Mouse (Mus musculus) adrenal gland, adult (tissue): Measurements from ENCODE around the gene Ptpn20.

Experiments used
- DNase-seq, 2 experiments: peaks; one replicate each; pipeline ENCODE4 v3.0.0; 2022 to 2023; ENCODE audit warnings: low spot score in 1 of 2; ENCODE audit not compliant: inconsistent age in 2 of 2

Ptpn20 gene

DNA sequence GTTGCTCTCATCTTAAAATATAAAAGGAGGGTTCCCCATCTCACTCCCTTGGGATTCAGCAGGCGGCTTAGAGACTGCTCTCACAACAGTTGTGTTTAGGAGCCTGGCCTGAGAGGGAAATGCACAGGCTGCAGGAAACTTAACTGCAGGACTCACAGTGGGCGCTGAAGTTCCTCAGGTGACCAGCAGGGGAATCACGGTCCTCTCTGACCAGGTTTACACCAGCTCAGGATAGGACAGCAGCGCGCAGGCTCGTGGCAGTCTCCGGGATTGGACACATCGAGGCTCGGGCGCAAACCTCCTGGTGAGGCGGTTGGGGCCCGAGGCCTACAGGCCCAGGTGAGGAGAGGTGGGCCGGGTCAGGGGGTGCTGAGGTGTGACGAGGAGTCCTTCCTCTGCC lies at the start of gene Ptpn20:
Ptpn20 (plus strand) TSS at position 257 of the 400 bp plus-strand sequence.
- DNase-seq = no peak

GRCm38 (mm10) chr14:33539559-33540167 lies 49.3 kb upstream of the Ptpn20 start:
- DNase-seq = no peak

DNA sequence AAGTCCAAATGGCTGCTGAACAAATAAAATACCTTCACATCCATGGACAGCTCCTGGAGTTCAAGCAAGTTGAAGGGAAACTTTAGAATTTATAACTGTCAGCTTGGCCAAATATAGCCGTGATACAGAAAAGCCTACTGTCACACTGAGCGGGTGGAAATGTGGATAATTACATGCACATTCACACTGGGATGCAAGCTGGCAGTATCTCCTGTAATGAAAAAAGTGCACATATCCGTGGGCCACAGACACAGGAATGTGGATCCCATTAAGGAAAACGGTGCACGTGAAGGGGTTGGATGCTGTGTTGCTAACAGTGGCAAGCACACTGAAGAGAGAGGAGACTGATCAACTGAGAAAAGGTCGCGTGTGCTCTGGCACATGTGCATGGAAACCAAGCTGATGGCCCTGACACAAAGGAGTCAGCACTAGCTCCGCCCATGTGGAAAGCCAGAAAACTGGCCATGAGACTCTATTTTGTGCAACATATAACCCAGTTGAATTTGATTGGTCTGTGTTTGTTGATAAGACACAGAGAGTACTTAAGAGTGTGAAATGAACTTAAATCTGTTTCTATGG lies 43.4 kb upstream of the Ptpn20 start:
- no peak for DNase-seq

- no peak for DNase-seq
Measured at GRCm38 (mm10) chr14:33548650-33549049, 40.4 kb upstream of the Ptpn20 start.

GRCm38 (mm10) chr14:33549856-33550255 lies 39.2 kb upstream of the Ptpn20 start:
- DNase-seq = peak in 1 of 2 experiments; percentile 6

GRCm38 (mm10) chr14:33570737-33571136 lies 18.3 kb upstream of the Ptpn20 start:
- no peak for DNase-seq

DNA sequence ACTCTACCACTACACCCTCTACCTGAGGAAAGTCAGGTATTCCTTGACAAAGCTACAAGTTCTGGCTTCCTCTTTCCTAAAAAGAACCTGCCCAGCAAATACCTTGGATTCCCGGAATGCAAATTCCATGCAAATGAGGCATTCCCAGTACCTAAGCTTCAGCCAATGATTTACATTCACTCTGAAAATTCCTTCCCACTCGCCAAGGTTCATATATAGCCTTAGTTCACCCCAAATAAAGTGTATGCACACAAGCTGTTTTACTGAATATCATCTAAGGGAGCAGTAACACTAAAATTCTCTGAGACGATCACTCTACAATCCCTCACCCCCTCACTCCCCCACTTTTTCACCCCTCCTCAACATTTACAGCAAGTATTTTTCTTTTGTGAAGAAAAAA lies 15.4 kb upstream of the Ptpn20 start:
- no peak for DNase-seq

GRCm38 (mm10) chr14:33579771-33580484 lies 9.1 kb upstream of the Ptpn20 start:
- no peak for DNase-seq

GRCm38 (mm10) chr14:33598376-33599130 lies 9.5 kb downstream of the Ptpn20 start:
- no peak for DNase-seq

DNA sequence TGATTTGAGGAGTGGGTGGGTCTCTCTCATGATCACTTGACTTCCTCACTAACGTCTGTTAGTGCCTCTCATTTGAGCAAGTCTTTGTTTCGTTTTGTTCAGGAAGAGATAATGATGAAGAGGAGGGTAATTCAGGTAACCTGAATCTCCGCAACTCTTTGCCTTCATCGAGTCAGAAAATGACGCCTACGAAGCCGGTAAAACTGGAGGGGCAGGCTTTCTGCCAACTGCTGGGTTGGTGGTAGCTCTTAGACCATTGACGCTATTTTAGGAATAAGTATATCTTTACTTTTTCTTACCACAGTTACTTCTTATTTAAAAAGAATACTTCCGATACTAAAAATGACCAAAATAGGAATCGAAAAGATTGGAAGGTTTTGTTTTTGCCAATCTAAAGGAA lies 18.4 kb downstream of the Ptpn20 start:
- no peak for DNase-seq

DNA sequence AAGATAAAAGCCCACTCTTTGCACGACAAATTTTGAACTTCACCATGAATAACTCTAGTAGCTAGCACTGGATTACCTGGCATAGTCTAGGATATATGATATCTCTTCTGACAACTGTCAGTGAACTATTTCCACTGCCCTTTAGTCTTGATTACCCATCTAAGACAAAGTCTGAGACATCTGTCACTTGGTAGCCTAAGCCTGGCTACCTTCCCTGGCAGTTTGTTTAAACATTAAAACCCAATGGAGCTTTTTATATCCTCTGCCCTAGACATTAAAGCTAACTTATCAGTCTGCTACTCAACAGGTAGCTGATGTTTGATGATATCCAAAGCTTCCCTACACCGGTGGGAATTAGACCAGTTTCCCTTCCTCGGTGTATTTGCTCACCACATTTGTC lies 36.0 kb downstream of the Ptpn20 start:
- no peak for DNase-seq

GRCm38 (mm10) chr14:33632790-33633372 lies 43.9 kb downstream of the Ptpn20 start:
- DNase-seq = peak in 1 of 2 experiments; percentile 36

GRCm38 (mm10) chr14:33634354-33634753 lies 45.3 kb downstream of the Ptpn20 start:
- DNase-seq = no peak

- no peak for DNase-seq
Measured at GRCm38 (mm10) chr14:33634774-33635173, 45.8 kb downstream of the Ptpn20 start.

DNA sequence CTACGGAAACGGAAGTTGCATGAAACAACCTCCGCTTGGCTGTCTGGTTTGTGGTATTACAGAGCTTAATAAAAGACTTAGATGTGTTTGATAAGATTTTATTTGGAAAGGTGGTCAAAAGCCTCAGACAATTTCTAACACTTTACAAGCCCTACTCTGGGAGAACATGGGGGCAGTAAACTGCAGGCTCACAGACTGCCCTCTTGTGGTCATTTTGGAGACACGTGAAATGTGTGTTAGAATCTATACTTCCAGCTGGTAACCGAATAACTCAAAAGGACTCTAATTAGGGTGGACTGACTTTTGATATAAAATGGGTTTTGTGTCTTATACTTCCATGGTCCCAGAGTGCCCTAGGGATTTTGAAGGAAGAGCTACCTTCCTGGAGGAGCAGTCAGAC lies 50.4 kb downstream of the Ptpn20 start:
- DNase-seq = peak in 1 of 2 experiments; percentile 37

- DNase-seq = peak in 1 of 2 experiments; percentile 47
Measured at GRCm38 (mm10) chr14:33650721-33651120, 61.7 kb downstream of the Ptpn20 start.

DNA sequence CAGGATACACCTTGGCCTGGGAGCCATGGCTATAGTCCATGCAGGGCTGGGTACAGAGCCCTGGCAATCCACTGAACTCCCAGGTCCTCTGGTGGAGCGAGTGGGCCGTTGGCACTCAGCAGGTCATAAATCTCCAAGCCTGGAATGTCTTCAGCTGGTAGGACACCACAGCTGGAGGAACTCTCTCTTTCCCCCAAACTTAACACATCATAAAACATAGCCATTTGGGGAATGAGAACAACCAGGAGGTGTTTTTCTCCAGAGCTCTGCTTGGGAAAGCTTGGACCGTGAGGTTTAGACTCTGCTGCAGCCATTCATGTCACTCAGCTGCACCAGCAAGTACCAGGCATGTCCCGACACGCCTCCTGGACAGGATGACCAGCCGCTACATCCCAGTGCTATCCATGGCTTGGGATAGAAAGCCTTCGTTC lies 68.5 kb downstream of the Ptpn20 start:
- no peak for DNase-seq

DNA sequence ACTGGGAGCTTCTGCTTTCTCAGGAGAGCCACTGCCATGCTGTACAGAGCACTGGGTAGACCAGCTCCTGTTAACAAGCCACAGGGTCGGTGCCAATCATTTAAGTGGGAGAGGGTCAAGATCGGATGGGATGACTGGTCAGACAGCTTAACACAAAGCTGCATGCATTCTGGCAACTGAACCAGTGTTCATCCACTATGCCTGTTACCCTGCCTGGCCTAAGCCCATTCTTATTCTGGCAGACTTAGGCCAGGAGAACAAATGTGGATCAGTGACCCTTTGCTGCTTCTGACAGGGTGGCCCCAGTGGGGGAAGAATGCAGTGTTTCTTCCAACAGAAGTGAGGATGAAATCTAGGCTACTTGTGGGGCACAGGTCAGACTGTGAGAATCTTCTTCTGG lies 69.3 kb downstream of the Ptpn20 start:
- no peak for DNase-seq

DNA sequence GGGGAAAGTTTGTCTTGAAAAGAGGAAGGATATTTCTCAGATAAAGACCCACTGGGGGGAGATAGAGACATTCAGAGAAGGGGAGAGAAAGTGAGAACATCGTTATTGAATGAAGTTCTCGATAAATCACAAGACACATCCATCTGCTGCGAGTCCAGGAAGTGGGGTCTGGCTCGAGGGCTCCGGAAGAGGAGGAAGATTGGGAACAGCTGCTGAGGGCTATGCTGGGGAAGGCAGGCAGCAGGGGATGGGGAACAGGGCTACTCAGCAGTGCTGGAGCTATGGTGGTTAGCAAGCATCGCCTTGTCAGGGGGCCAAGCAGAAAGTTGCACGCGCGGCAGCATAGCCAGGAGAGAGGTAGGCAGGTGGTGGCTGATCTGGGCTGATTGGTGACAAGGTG lies 73.1 kb downstream of the Ptpn20 start:
- DNase-seq = no peak

DNA sequence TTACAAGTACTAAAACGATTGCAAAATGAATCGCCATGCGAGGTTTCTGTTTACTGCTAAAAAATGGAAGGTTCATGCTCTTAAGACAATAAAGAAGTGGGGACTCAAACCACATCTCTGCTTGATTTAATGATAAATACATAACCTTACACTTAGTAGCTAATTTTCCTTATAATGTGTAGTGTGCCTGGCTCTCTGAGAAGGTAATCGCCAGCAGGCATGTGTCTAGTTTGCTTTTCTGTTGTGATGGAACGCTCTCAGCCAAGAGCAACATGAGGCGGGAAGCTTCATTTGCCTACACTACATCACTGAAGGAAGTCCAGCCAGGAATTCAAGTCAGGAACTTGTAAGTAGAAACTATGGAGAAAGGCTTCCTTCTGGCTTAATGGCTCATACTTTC lies 77.3 kb downstream of the Ptpn20 start:
- DNase-seq = no peak

GRCm38 (mm10) chr14:33669891-33670290 lies 80.9 kb downstream of the Ptpn20 start:
- no peak for DNase-seq
